Mouse (Mus musculus) CD8-positive naive resting alpha-beta T cell, adult 57 days (primary cell): ENCODE measurements around the gene Zfp972. TPM values are rescaled to one million over a fixed set of nuclear protein-coding genes. Genes with fewer than 3 reads are reported as not detected.

Experiments used
- total RNA-seq: library from RNA; stranded (reverse); gene quantifications from one replicate; pipeline ENCODE4 v1.2.4, GENCODE M21; 2023

Gene Zfp972
- not detected for total RNA-seq

GRCm38 (mm10) chr2:177925563-177926103, at the start of gene Zfp972:
Gene Zfp972 (minus strand): TSS chr2:177925613.

GRCm38 (mm10) chr2:177957145-177957544, 31.7 kb upstream of the Zfp972 start, which contains the start of gene Gm14326:
Gene Gm14326 (minus strand): TSS chr2:177957297.

GRCm38 (mm10) chr2:177897046-177897578, 28.3 kb downstream of the Zfp972 start, which contains the start of gene Gm14327:
Gene Gm14327 (plus strand): TSS chr2:177897096.

Other genes starting within 250 kb of the Zfp972 start
- 2.4 TPM for gene Gm14322, start 166.3 kb downstream of the Zfp972 start, total RNA-seq
- gene Gm14325, start 85.3 kb downstream of the Zfp972 start, total RNA-seq: 3.9 TPM
- gene Gm14327, start 28.5 kb downstream of the Zfp972 start, total RNA-seq: 0.40 TPM
- gene Gm14326, start 31.7 kb upstream of the Zfp972 start, total RNA-seq: 8.2 TPM
- 10.0 TPM for gene Zfp971, start 97.7 kb upstream of the Zfp972 start, total RNA-seq
- 7.8 TPM for gene Zfp931, start 152.9 kb upstream of the Zfp972 start, total RNA-seq
- gene Phactr3, start 193.4 kb upstream of the Zfp972 start, total RNA-seq: not detected